Mouse (Mus musculus): Measurements from ENCODE around the gene Gm47996. TPM values are rescaled to one million over a fixed set of nuclear protein-coding genes. Genes with fewer than 3 reads are reported as not detected.
"Not testable (repeated sequence)": the region's sequence is repeated elsewhere in the genome, so short reads cannot be mapped to it uniquely, and the experiment has no call there.

Gm47996 gene
- not detected in 2 replicates for polyA plus RNA-seq (2015; fragmentation: Nextera tagmentation; extraction: Ambion mirVana)

DNA sequence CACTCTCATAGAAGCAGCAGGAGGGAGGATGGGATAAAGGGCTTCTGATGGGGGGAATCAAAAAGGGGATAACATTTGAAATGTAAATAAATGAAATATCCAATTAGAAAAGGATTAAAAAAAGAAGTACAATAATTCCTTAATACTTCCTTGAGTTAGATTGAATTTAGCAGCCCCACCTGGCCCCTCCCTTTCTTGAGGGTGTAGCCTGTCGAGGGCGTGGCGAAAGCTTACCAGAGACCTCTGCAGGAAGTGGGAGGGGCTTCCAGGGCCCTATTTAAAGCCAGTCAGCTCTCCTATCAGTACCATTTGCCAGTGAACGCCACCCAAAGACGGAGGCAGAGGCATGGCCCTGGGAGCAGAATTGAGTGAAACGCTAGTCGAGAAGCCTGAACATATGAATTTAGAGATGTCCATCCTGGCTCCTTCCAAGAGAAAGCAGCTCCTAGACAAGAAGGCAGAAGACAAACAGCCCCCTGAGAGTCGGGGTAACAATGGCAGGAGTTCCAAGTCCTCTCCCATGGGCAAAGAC is at the start of gene Gm47996:
Gm47996 (plus strand) TSS at position 308 of the 532 bp plus-strand sequence.
- not testable (repeated sequence) for H3K36me3 ChIP-seq (ENCODE audit: control insufficient read depth, insufficient read depth, low read length); H3K4me2 ChIP-seq (ENCODE audit: low read depth, low read length); H3K27ac ChIP-seq (ENCODE audit: low read length); H3K9ac ChIP-seq (ENCODE audit: low read depth, low read length); H3K4me3 ChIP-seq (ENCODE audit: low read length); H3K4me1 ChIP-seq (ENCODE audit: control insufficient read depth, insufficient read depth, low read length); H3K27me3 ChIP-seq (replicated peaks; ENCODE audit: control insufficient read depth, insufficient read depth, low read length); ATAC-seq; H3K9me3 ChIP-seq (ENCODE audit: control insufficient read depth, low read length)
- 88% methylated on average over 4 of the region's 8 CpGs for WGBS

DNA sequence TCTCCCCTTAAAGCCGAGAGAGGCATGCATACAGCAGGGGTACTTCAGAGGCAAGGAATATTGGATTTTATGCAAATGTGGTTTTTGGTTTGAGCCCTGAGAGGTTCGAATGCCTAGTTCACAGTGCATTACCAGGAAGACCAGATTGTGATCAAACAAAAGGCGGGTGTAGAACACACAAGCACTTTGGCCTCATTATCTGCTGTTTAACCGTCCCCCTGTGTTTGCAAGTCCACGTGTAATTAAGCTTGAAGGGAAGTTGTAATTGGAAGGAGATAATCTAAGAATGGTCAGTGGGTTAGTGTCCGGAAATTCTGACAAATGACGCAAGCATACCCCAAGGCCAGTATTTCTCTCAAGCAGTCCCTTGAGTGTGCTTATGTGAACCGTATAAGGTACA is 43.9 kb upstream of the Gm47996 start:
- Histone ChIP-seq H3K4me3 (ENCODE audit: low read length) (no peak overlapping the region), H3K27ac (ENCODE audit: low read length) (peak overlapping the region; percentile 73; the same call in 1 of the 2 replicates), H3K4me2 (ENCODE audit: low read depth, low read length) (no peak overlapping the region), H3K4me1 (ENCODE audit: control insufficient read depth, insufficient read depth, low read length) (peaks cover 7% of the 10 kb centered on the region), H3K9ac (ENCODE audit: low read depth, low read length) (no peak overlapping the region), H3K27me3 (replicated peaks; ENCODE audit: control insufficient read depth, insufficient read depth, low read length) (no peaks in the 10 kb centered on the region), H3K9me3 (ENCODE audit: control insufficient read depth, low read length) (no peaks in the 10 kb centered on the region), H3K36me3 (ENCODE audit: control insufficient read depth, insufficient read depth, low read length) (no peaks in the 10 kb centered on the region)
- 34% methylated on average over 8 of the region's 8 CpGs for WGBS
- ATAC-seq = peak; percentile 48

DNA sequence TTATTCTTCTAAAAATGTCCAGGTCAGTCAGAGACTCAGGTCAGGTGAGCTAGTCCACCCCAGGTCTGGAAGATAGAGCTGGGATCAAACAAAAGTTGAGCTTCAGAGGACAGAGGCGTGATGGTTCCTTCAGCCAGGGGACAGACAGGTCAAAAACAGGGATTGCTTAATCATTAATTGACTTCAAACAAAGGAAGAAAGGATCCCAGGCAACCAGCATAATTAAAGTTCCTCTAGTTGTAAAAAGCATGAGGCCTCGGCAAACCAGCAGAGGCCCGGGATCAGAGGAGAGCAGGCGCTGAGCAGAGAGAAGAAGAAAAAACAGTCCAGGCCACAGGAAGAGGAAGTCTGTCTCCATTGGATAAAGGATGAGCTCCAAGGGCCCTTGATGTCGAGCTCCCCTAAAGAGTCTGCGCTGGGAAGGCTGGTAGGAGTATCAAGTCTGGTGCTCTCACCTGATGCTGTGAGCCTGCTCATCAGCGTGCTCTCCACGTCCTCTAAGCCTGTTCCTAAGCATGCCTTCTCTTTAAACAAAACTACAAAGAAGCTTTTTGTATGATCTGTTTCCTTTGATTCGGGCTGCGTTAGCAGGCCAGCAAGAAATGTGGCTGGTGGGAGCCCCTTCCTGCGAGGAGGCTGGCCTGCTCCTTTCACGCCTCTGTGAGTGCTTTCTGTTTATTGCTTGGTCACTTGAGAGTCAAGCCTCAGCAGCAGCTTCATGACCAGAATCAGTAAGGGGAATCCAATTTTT is 42.5 kb upstream of the Gm47996 start:
- H3K36me3 ChIP-seq (ENCODE audit: control insufficient read depth, insufficient read depth, low read length) = no peaks in the 10 kb centered on the region
- H3K4me2 ChIP-seq (ENCODE audit: low read depth, low read length) = peak overlapping the region; percentile 36
- ATAC-seq = peak; percentile 78
- peaks cover 7% of the 10 kb centered on the region for H3K4me1 ChIP-seq (ENCODE audit: control insufficient read depth, insufficient read depth, low read length)
- H3K9me3 ChIP-seq (ENCODE audit: control insufficient read depth, low read length) = no peaks in the 10 kb centered on the region
- H3K27ac ChIP-seq (ENCODE audit: low read length) = peak overlapping the region; percentile 91
- no peaks in the 10 kb centered on the region for H3K27me3 ChIP-seq (replicated peaks; ENCODE audit: control insufficient read depth, insufficient read depth, low read length)
- peak overlapping the region; percentile 14 for H3K9ac ChIP-seq (ENCODE audit: low read depth, low read length)
- 17% methylated on average over 12 of the region's 12 CpGs for WGBS
- peak overlapping the region; percentile 21 for H3K4me3 ChIP-seq (ENCODE audit: low read length)

DNA sequence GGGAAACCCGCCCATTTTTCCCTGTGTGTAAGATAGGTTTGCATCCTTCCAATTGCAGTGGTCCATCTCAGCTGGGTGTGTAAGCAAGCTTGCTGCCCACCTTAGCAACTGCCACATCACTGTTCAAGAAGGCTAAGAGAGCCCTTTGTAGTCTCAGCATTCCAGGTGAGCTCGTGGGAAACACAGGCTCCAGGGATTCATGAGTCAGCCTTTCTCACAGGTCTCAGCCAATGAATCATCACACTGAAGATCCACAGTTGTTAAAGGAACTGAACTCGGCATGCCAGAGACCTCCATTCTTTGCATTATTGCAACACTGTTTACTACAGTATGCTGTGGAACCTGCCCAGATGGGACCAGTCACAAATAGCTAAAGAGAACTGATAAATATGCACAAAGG is 41.3 kb upstream of the Gm47996 start:
- no peak overlapping the region for H3K4me2 ChIP-seq (ENCODE audit: low read depth, low read length)
- H3K36me3 ChIP-seq (ENCODE audit: control insufficient read depth, insufficient read depth, low read length) = no peaks in the 10 kb centered on the region
- no peak overlapping the region for H3K9ac ChIP-seq (ENCODE audit: low read depth, low read length)
- 0 out of 2 replicates have a peak overlapping the region, but pooled peaks have one; percentile 91 for H3K27ac ChIP-seq (ENCODE audit: low read length)
- WGBS = 57% methylated on average over 3 of the region's 3 CpGs
- no peak overlapping the region for H3K4me3 ChIP-seq (ENCODE audit: low read length)
- ATAC-seq = no peak
- H3K9me3 ChIP-seq (ENCODE audit: control insufficient read depth, low read length) = no peaks in the 10 kb centered on the region
- peaks cover 7% of the 10 kb centered on the region for H3K4me1 ChIP-seq (ENCODE audit: control insufficient read depth, insufficient read depth, low read length)
- no peaks in the 10 kb centered on the region for H3K27me3 ChIP-seq (replicated peaks; ENCODE audit: control insufficient read depth, insufficient read depth, low read length)

DNA sequence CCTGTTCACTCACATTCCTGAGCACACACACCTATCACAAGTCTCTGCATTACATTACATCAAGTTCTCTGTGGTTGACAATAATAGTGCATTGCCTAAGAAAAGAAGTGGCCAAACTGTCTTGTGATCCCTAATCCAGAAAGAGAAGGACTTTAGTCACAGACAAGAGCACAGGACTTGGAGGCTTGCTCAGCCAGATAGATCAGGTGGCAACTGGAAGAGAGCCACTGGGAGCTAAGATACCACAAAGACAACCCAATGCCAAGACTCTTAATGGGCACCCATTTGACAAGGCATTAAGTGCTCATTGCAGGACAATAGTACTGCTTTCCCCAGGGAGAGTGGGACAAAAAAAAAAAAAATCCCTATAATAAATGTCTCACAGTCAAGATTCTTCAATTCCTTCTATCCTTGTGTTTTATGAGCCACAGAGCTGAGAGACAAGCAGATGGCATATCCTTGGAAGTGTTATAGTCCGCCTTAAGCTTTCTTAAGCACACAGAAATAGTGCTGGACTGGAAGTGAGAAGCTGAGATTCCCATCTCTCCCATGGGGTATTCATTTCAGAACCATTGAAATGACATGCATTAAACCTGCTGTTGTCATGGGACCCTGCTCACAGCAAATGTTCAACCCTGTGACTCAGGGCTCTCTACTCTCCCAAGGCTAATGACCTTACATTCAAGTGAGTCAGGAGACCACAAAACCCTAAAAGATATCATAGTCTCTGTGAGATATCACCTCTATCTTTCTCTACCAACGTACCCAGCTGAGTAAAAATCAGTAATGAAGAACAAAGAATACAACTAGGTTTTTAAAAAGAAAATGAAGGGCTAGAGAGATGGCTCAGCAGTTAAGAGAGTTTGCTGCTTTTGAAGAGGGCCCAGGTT is 38.1 kb upstream of the Gm47996 start:
- 0 out of 2 replicates have a peak, but pooled peaks have one; percentile 9 for ATAC-seq
- no peaks in the 10 kb centered on the region for H3K9me3 ChIP-seq (ENCODE audit: control insufficient read depth, low read length)
- peaks cover 4% of the 10 kb centered on the region for H3K4me1 ChIP-seq (ENCODE audit: control insufficient read depth, insufficient read depth, low read length)
- WGBS = 75% methylated on average over 2 of the region's 2 CpGs
- no peak overlapping the region for H3K9ac ChIP-seq (ENCODE audit: low read depth, low read length)
- no peak overlapping the region for H3K4me2 ChIP-seq (ENCODE audit: low read depth, low read length)
- H3K36me3 ChIP-seq (ENCODE audit: control insufficient read depth, insufficient read depth, low read length) = no peaks in the 10 kb centered on the region
- H3K27ac ChIP-seq (ENCODE audit: low read length) = peak overlapping the region; percentile 40
- H3K27me3 ChIP-seq (replicated peaks; ENCODE audit: control insufficient read depth, insufficient read depth, low read length) = no peaks in the 10 kb centered on the region
- no peak overlapping the region for H3K4me3 ChIP-seq (ENCODE audit: low read length)

DNA sequence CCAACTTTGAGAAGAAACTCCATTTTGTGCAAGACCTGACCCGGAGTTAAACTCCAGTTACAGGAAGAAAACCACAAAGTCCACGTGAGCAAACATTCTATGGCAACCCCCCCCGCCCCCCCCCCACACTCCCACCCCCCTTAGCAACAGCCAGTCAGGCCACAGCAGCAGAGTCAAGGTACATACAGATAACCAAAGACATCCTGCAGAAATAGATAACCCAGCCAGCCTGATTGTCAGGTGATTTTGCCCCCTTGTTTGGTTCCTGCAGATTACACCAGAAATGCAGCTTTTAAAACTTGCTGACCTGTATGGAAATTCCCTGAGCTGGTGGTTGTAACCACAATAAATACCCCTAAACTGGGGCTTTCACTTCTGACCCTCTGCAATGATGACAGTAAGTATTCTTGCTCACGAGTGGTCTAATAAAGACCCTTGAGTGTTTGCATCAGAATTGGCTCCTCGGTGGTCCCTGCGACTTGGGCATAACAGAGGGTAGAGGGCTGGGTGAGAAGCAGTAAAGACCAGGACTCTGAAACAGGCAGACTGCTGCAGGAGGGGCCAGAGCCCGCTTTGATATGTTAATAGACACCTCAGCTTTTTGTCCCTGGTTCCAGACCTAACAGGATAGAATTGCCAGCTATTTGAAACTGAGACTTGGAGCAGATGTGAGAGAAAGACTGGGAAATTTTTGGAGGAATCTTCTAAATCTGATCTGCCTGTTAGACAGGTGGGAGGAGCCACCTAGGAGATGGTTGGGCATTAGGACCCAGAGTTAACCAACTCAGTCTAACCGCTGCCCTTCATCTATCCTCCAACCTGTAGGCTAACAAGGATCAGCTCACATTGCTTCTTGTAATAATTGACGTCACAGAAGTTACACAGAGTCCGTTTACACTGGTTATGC is 32.6 kb upstream of the Gm47996 start:
- Histone ChIP-seq H3K4me2 (ENCODE audit: low read depth, low read length) (peak overlapping the region; percentile 44), H3K36me3 (ENCODE audit: control insufficient read depth, insufficient read depth, low read length) (no peaks in the 10 kb centered on the region), H3K4me3 (ENCODE audit: low read length) (no peak overlapping the region), H3K9me3 (ENCODE audit: control insufficient read depth, low read length) (no peaks in the 10 kb centered on the region), H3K4me1 (ENCODE audit: control insufficient read depth, insufficient read depth, low read length) (0 out of 2 replicates have a peak, but pooled peaks cover 3% of the 10 kb centered on the region), H3K9ac (ENCODE audit: low read depth, low read length) (0 out of 2 replicates have a peak overlapping the region, but pooled peaks have one; percentile 8), H3K27ac (ENCODE audit: low read length) (peak overlapping the region; percentile 68), H3K27me3 (replicated peaks; ENCODE audit: control insufficient read depth, insufficient read depth, low read length) (no peaks in the 10 kb centered on the region)
- peak; percentile 95 for ATAC-seq
- WGBS = 10% methylated on average over 10 of the region's 10 CpGs

DNA sequence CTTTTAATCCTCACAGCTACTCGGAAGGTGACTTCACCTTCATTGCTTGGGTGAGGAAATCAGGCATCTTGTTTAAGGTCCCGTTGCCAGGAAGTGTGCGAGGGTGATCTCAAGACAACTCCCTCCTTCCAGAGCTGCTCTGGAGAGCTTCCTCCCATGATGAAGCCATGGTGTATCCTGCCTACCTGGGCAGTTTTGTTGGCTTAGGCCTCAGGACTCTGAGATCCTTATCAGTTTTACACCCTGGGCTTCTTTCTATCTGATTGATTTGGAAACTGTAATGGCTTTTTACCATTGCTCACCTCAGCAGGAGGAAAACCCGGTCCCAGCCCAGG is 32.0 kb upstream of the Gm47996 start:
- WGBS = 11% methylated on average over 4 of the region's 4 CpGs
- Histone ChIP-seq H3K27ac (ENCODE audit: low read length) (peak overlapping the region; percentile 68), H3K4me3 (ENCODE audit: low read length) (peak overlapping the region; percentile 27; the same call in 1 of the 2 replicates), H3K4me1 (ENCODE audit: control insufficient read depth, insufficient read depth, low read length) (0 out of 2 replicates have a peak, but pooled peaks cover 3% of the 10 kb centered on the region), H3K27me3 (replicated peaks; ENCODE audit: control insufficient read depth, insufficient read depth, low read length) (no peaks in the 10 kb centered on the region), H3K9ac (ENCODE audit: low read depth, low read length) (no peak overlapping the region), H3K9me3 (ENCODE audit: control insufficient read depth, low read length) (no peaks in the 10 kb centered on the region), H3K36me3 (ENCODE audit: control insufficient read depth, insufficient read depth, low read length) (no peaks in the 10 kb centered on the region), H3K4me2 (ENCODE audit: low read depth, low read length) (peak overlapping the region; percentile 44)
- ATAC-seq = no peak

DNA sequence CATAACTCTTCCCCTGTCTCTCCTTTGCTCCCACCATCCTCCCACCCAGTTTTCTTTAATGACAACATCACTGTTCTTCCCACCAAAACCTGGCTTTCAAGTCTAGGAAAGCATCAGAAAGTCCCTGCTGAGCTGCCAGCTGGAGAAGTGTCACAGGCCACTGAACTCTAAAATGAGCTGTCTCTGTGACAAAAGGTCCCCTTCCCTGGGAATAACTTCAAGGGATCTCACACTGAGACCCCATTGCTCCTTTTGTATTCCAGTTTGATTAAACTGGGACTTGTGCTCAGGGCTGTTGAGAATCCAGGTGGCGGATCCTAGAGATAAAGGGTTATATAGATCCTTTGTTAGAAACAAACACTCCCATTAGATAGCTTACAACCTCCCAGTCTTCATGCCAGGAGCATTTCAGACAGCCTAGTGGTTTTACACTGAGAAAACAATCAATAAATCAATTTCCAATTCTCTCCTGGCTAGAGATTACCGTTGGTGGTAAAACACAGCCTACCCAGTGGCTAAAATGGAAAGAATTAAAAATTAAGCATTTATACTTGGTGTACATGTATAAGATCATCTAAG is 31.3 kb upstream of the Gm47996 start:
- ATAC-seq = no peak
- Histone ChIP-seq H3K9me3 (ENCODE audit: control insufficient read depth, low read length) (no peaks in the 10 kb centered on the region), H3K4me2 (ENCODE audit: low read depth, low read length) (no peak overlapping the region), H3K36me3 (ENCODE audit: control insufficient read depth, insufficient read depth, low read length) (no peaks in the 10 kb centered on the region), H3K27me3 (replicated peaks; ENCODE audit: control insufficient read depth, insufficient read depth, low read length) (no peaks in the 10 kb centered on the region), H3K4me1 (ENCODE audit: control insufficient read depth, insufficient read depth, low read length) (0 out of 2 replicates have a peak, but pooled peaks cover 3% of the 10 kb centered on the region), H3K27ac (ENCODE audit: low read length) (peak overlapping the region; percentile 26; the same call in 1 of the 2 replicates), H3K9ac (ENCODE audit: low read depth, low read length) (no peak overlapping the region), H3K4me3 (ENCODE audit: low read length) (no peak overlapping the region)
- WGBS = 53% methylated on average over 2 of the region's 2 CpGs

Measured in intestine, embryonic 16.5 days (tissue).